8 mouse cellular contexts compared by ENCODE assay signal in genomic region chr11:78175771-78176401, GRCm38 (mm10). TPM values are rescaled to one million over a fixed set of nuclear protein-coding genes. Genes with fewer than 3 reads are reported as not detected.
DNase-seq lines count a peak whose midpoint lies in the region; ATAC-seq and TF ChIP-seq lines count a peak whose summit lies in the region.

No protein-coding gene starts in this region.

- 3% methylated on average over 10 of the region's 10 CpGs for WGBS in thymus, adult 2 months
- WGBS in liver, embryonic 11.5 days: 3% methylated on average over 9 of the region's 10 CpGs
- 0% methylated on average over 9 of the region's 10 CpGs for WGBS in stomach, postnatal 0 days

- peak overlapping the region; percentile 66; the same call in 1 of the 2 replicates for H3K4me3 ChIP-seq in thymus, adult 2 months (ENCODE audit: control insufficient read depth, insufficient read depth, low read length)
- H3K4me3 ChIP-seq in liver, embryonic 11.5 days (ENCODE audit: low read depth, low read length): peak overlapping the region; percentile 98
- peak overlapping the region; percentile 58 for H3K4me3 ChIP-seq in stomach, postnatal 0 days (ENCODE audit: low read depth, low read length)

- DNase-seq in cerebellum, adult 9-11 months: peak; percentile 9
- no peak for DNase-seq in cerebellum, adult 8-10 months
- no peak for DNase-seq in thymus, adult 2 months
- DNase-seq in thymus, postnatal 14 days: no peak
- DNase-seq in liver, embryonic 11.5 days (ENCODE audit: low spot score): no peak
- no peak for DNase-seq in stomach, postnatal 0 days (ENCODE audit: low spot score)
- no peak for DNase-seq in layer of hippocampus, adult 18-20 months (ENCODE audit: low spot score in 2 of 2)
- no peak for DNase-seq in natural killer cell, adult 2 months (ENCODE audit: low spot score in 2 of 2)

- H3K4me2 ChIP-seq in liver, embryonic 11.5 days: peak overlapping the region; percentile 92
- H3K4me2 ChIP-seq in stomach, postnatal 0 days (replicated peaks; ENCODE audit: low read depth): peak overlapping the region; percentile 95

- no peak for TF ChIP-seq EP300 in stomach, postnatal 0 days (optimal IDR thresholded peaks at IDR 0.05)

- H3K36me3 ChIP-seq in thymus, adult 2 months (ENCODE audit: control insufficient read depth, insufficient read depth, low read length): peaks cover 12% of the 10 kb centered on the region
- peaks cover 16% of the 10 kb centered on the region for H3K36me3 ChIP-seq in liver, embryonic 11.5 days (ENCODE audit: control insufficient read depth, insufficient read depth, low read length)
- no peaks in the 10 kb centered on the region for H3K36me3 ChIP-seq in stomach, postnatal 0 days (ENCODE audit: control insufficient read depth, insufficient read depth, low read length)

- no peak for TF ChIP-seq POLR2A in thymus, adult 2 months (IDR thresholded peaks at IDR 0.05; ENCODE audit: control insufficient read depth, extremely low read depth, insufficient read depth, low read length, poor library complexity)

- TF ChIP-seq CTCF in thymus, adult 2 months (IDR thresholded peaks at IDR 0.05; ENCODE audit: borderline replicate concordance, control insufficient read depth, extremely low read depth, insufficient read depth, low read length, poor library complexity): no peak
- peak; percentile 38 for TF ChIP-seq CTCF in stomach, postnatal 0 days (IDR thresholded peaks at IDR 0.05; ENCODE audit: low read depth)

- no peak; the same call in 1 of the 2 replicates for ATAC-seq in liver, embryonic 11.5 days (replicated peaks; ENCODE audit: low FRiP score)
- no peak for ATAC-seq in stomach, postnatal 0 days (ENCODE audit: low FRiP score, low TSS enrichment)

- H3K9me3 ChIP-seq in liver, embryonic 11.5 days (ENCODE audit: control insufficient read depth, low read length): no peaks in the 10 kb centered on the region
- no peaks in the 10 kb centered on the region for H3K9me3 ChIP-seq in stomach, postnatal 0 days (ENCODE audit: control insufficient read depth, low read length)

- H3K4me1 ChIP-seq in thymus, adult 2 months (replicated peaks; ENCODE audit: control insufficient read depth, insufficient read depth, low read length): peaks cover 15% of the 10 kb centered on the region
- H3K4me1 ChIP-seq in liver, embryonic 11.5 days (replicated peaks; ENCODE audit: control insufficient read depth, insufficient read depth, low read length): peaks cover 16% of the 10 kb centered on the region
- no peaks in the 10 kb centered on the region for H3K4me1 ChIP-seq in stomach, postnatal 0 days (replicated peaks; ENCODE audit: control insufficient read depth, insufficient read depth)

- peak overlapping the region; percentile 95 for H3K9ac ChIP-seq in liver, embryonic 11.5 days (ENCODE audit: low read depth, low read length)
- no peak overlapping the region for H3K9ac ChIP-seq in stomach, postnatal 0 days (ENCODE audit: low read length)

- no peaks in the 10 kb centered on the region for H3K27me3 ChIP-seq in thymus, adult 2 months (ENCODE audit: control insufficient read depth, insufficient read depth, low read length)
- no peaks in the 10 kb centered on the region for H3K27me3 ChIP-seq in liver, embryonic 11.5 days (replicated peaks; ENCODE audit: control insufficient read depth, insufficient read depth, low read length)
- H3K27me3 ChIP-seq in stomach, postnatal 0 days (ENCODE audit: control insufficient read depth, insufficient read depth, low read length): no peaks in the 10 kb centered on the region

- peak overlapping the region; percentile 35; the same call in 1 of the 2 replicates for H3K27ac ChIP-seq in thymus, adult 2 months (ENCODE audit: control insufficient read depth, insufficient read depth, low read length)
- peak overlapping the region; percentile 98 for H3K27ac ChIP-seq in liver, embryonic 11.5 days (ENCODE audit: low read depth, low read length)
- peak overlapping the region; percentile 97 for H3K27ac ChIP-seq in stomach, postnatal 0 days (replicated peaks)

RNA-seq across cellular contexts. Expression of gene Nek8, which starts 0.6 kb away (rescaled TPM):
- 27.0 and 27.4 TPM in 2 replicates for polyA plus RNA-seq in thymus, adult 2 months (2012; rRNA removed)
- polyA plus RNA-seq in liver, embryonic 11.5 days (2014; fragmentation: Nextera tagmentation; extraction: Ambion mirVana): 13.1 and 14.3 TPM in 2 replicates
- 6.4 and 7.4 TPM in 2 replicates for polyA plus RNA-seq in stomach, postnatal 0 days (2015; fragmentation: Nextera tagmentation; extraction: Ambion mirVana)
- 1 to 10 TPM; 2.6 to 4.1 TPM for total RNA-seq in layer of hippocampus, adult 18-20 months (2021)

RNA-seq across cellular contexts. Expression of gene Tlcd1, which starts 0.6 kb away (rescaled TPM):
- polyA plus RNA-seq in thymus, adult 2 months (2012; rRNA removed): 30.0 and 33.1 TPM in 2 replicates
- 52.5 and 57.5 TPM in 2 replicates for polyA plus RNA-seq in liver, embryonic 11.5 days (2014; fragmentation: Nextera tagmentation; extraction: Ambion mirVana)
- 41.3 and 45.6 TPM in 2 replicates for polyA plus RNA-seq in stomach, postnatal 0 days (2015; fragmentation: Nextera tagmentation; extraction: Ambion mirVana)
- total RNA-seq in layer of hippocampus, adult 18-20 months (2021): 10 to 100 TPM; 16.8 to 17.5 TPM

RNA-seq across cellular contexts. Expression of gene Rpl23a, which starts 7.5 kb away (rescaled TPM):
- 193 and 312 TPM in 2 replicates for polyA plus RNA-seq in thymus, adult 2 months (2012; rRNA removed)
- 1,588 and 1,766 TPM in 2 replicates for polyA plus RNA-seq in liver, embryonic 11.5 days (2014; fragmentation: Nextera tagmentation; extraction: Ambion mirVana)
- 1,145 and 1,168 TPM in 2 replicates for polyA plus RNA-seq in stomach, postnatal 0 days (2015; fragmentation: Nextera tagmentation; extraction: Ambion mirVana)
- total RNA-seq in layer of hippocampus, adult 18-20 months (2021): 100 to 1,000 TPM; 770 to 803 TPM

RNA-seq across cellular contexts. Expression of gene Traf4, which starts 10.5 kb away (rescaled TPM):
- 275 TPM in 2 replicates for polyA plus RNA-seq in thymus, adult 2 months (2012; rRNA removed)
- 53.8 and 57.6 TPM in 2 replicates for polyA plus RNA-seq in liver, embryonic 11.5 days (2014; fragmentation: Nextera tagmentation; extraction: Ambion mirVana)
- polyA plus RNA-seq in stomach, postnatal 0 days (2015; fragmentation: Nextera tagmentation; extraction: Ambion mirVana): 22.4 and 26.9 TPM in 2 replicates
- total RNA-seq in layer of hippocampus, adult 18-20 months (2021): 1 to 10 TPM; 8.3 to 9.8 TPM

RNA-seq across cellular contexts. Expression of gene Rab34, which starts 12.3 kb away (rescaled TPM):
- 15.4 and 18.5 TPM in 2 replicates for polyA plus RNA-seq in thymus, adult 2 months (2012; rRNA removed)
- polyA plus RNA-seq in liver, embryonic 11.5 days (2014; fragmentation: Nextera tagmentation; extraction: Ambion mirVana): 42.6 and 45.3 TPM in 2 replicates
- 59.0 and 61.4 TPM in 2 replicates for polyA plus RNA-seq in stomach, postnatal 0 days (2015; fragmentation: Nextera tagmentation; extraction: Ambion mirVana)
- 10 to 100 TPM; 22.5 to 25.8 TPM for total RNA-seq in layer of hippocampus, adult 18-20 months (2021)

Comparison
In these comparisons a context has a peak if more than half of its experiments do, and no peak if none do; other contexts are left out.
1. H3K27ac ChIP-seq: peak in every context shown above with its lines; median percentile 98 in liver, embryonic 11.5 days; 97 in stomach, postnatal 0 days; 35 in thymus, adult 2 months.